Mouse (Mus musculus): ENCODE measurements around the gene Rnf224. TPM values are rescaled to one million over a fixed set of nuclear protein-coding genes. Genes with fewer than 3 reads are reported as not detected.

Gene Rnf224
- total and polyA plus RNA-seq, 2 experiments from 2014 or later = not detected

DNA sequence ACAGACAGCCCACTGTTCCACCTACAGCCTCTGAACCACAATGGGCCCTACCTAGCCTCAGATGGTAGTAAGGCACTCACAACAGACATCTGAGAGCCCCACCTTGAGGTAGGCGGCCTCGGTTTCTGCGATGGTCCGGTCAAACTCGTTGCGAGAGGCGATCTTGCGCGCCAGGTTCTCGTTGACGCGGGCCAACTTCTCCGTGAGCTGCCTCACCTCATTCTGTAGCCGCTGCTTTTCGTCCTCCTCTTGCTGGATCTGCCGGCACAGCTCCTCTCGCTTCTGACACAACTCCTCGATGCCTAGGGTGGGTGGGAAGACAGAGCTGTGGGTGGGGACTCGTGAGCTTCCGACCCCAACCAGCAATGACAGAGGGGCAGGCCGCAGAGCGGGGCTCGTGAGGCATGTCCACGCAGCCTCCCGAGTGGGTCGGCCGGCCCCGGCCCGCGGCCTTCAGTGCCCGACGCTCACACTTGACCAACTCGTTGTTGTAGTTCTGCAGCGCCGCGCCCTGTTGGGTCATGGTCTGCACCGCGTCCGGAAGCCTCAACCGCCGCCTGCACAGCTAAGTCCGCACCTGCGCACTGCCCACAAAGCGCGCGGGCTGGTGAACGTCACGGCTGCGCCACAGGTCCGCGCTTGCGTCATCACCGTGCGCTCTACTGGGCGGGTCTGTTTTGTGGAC is 35.4 kb upstream of the Rnf224 start, which contains the start of the genes Ssna1 and Anapc2:
Gene Ssna1, minus strand, starts transcription at position 612 of the 685 bp plus-strand sequence.
Gene Anapc2, plus strand, starts transcription at position 652 of the 685 bp plus-strand sequence.
- H3K4me1 ChIP-seq (ENCODE audit: insufficient read depth, low read length) = peaks cover 28% of the 10 kb centered on the region
- ATAC-seq (peak; percentile 96), DNase-seq (ENCODE audit: low spot score) (peak; percentile 99)
- peak within 1 kb of the TSS; percentile 89 for H3K4me3 ChIP-seq (ENCODE audit: low read length)
- peak within 1 kb of the TSS; percentile 87 for H3K27ac ChIP-seq
- H3K27me3 ChIP-seq (ENCODE audit: insufficient read depth, low read length) = no peaks in the 10 kb centered on the region
- peak within 1 kb of the TSS; percentile 79 for H3K9ac ChIP-seq (replicated peaks; ENCODE audit: low read length)
- 1% methylated on average over 55 of the region's 55 CpGs for WGBS
- H3K9me3 ChIP-seq (ENCODE audit: low read length) = no peaks in the 10 kb centered on the region
- peak within 1 kb of the TSS; percentile 95 for H3K4me2 ChIP-seq (ENCODE audit: low read depth, low read length)
- peak; percentile 50 for TF ChIP-seq CTCF (IDR thresholded peaks at IDR 0.05; ENCODE audit: low read depth)
- peaks cover 48% of the 10 kb centered on the region for H3K36me3 ChIP-seq (ENCODE audit: insufficient read depth, low read length)

DNA sequence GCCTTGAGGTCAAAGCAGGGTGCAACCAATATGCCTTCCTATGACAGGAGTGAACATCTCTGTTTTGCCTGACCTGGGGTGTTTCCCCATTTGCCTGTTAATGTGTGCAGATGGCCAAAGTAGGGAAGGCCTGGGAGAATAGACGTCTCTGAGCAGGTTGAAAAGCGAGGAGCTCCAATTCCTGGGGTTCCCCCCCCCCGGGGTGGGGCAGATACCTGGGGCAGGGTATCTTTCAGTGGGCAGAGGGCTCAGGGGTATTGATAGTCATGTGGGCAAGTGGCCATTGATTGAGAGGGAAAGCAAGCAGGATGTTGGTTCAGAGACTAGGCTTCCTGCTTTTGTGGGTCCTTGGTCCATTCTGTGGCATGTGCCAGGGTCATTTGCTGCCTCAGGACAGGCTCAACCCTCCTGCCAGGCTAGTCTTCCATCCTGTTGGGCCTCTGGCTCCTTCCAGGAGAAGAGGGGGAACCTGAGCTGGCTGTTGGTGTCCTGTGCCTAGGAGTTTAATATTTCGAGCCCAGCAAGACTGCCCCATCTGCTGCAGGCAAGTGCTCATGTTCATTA is 31.2 kb upstream of the Rnf224 start:
- peak overlapping the region; percentile 81; the same call in 1 of the 2 replicates for H3K27ac ChIP-seq
- H3K4me3 ChIP-seq (ENCODE audit: low read length) = no peak overlapping the region
- no peak for ATAC-seq
- no peaks in the 10 kb centered on the region for H3K27me3 ChIP-seq (ENCODE audit: insufficient read depth, low read length)
- H3K4me2 ChIP-seq (ENCODE audit: low read depth, low read length) = peak overlapping the region; percentile 76
- TF ChIP-seq CTCF (IDR thresholded peaks at IDR 0.05; ENCODE audit: low read depth) = no peak
- no peak overlapping the region for H3K9ac ChIP-seq (replicated peaks; ENCODE audit: low read length)
- H3K4me1 ChIP-seq (ENCODE audit: insufficient read depth, low read length) = peaks cover 54% of the 10 kb centered on the region
- peaks cover 23% of the 10 kb centered on the region; the same call in 1 of the 2 replicates for H3K36me3 ChIP-seq (ENCODE audit: insufficient read depth, low read length)
- DNase-seq (ENCODE audit: low spot score) = no peak
- whole genome bisulfite sequencing = 68% methylated on average over 4 of the region's 4 CpGs
- no peaks in the 10 kb centered on the region for H3K9me3 ChIP-seq (ENCODE audit: low read length)

GRCm38 (mm10) chr2:25267241-25267640 is 30.7 kb upstream of the Rnf224 start:
- no peak overlapping the region for H3K9ac ChIP-seq (replicated peaks; ENCODE audit: low read length)
- H3K36me3 ChIP-seq (ENCODE audit: insufficient read depth, low read length) = peaks cover 23% of the 10 kb centered on the region; the same call in 1 of the 2 replicates
- peak overlapping the region; percentile 81 for H3K27ac ChIP-seq
- no peak for TF ChIP-seq CTCF (IDR thresholded peaks at IDR 0.05; ENCODE audit: low read depth)
- H3K27me3 ChIP-seq (ENCODE audit: insufficient read depth, low read length) = no peaks in the 10 kb centered on the region
- 0 out of 2 replicates have a peak overlapping the region, but pooled peaks have one; percentile 60 for H3K4me3 ChIP-seq (ENCODE audit: low read length)
- ATAC-seq = no peak
- H3K9me3 ChIP-seq (ENCODE audit: low read length) = no peaks in the 10 kb centered on the region
- peaks cover 54% of the 10 kb centered on the region for H3K4me1 ChIP-seq (ENCODE audit: insufficient read depth, low read length)
- peak; percentile 58 for DNase-seq (ENCODE audit: low spot score)
- H3K4me2 ChIP-seq (ENCODE audit: low read depth, low read length) = peak overlapping the region; percentile 76

DNA sequence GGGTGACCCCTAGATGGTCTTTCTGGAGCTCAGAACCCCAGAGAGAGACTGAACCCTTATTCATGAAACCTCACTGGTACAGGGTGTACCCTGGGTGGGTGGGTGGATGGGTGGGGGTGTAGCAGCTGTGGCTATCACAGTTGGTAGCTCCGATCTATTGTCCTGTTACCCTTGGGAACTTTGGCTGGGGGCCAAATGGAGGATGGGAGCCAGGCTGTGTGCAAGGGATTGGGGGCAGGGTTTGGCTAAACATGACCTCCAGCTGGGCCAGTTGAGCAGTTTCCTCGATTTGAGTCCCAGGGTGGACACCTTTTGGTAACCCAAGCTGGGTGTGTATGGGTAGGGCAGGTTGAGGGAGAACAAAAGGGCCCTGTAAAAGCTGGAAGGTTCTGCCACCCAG is 30.1 kb upstream of the Rnf224 start:
- H3K36me3 ChIP-seq (ENCODE audit: insufficient read depth, low read length) = peaks cover 23% of the 10 kb centered on the region; the same call in 1 of the 2 replicates
- H3K4me3 ChIP-seq (ENCODE audit: low read length) = peak overlapping the region; percentile 60
- TF ChIP-seq CTCF (IDR thresholded peaks at IDR 0.05; ENCODE audit: low read depth) = no peak
- peak; percentile 49 for DNase-seq (ENCODE audit: low spot score)
- H3K4me2 ChIP-seq (ENCODE audit: low read depth, low read length) = peak overlapping the region; percentile 76
- H3K9me3 ChIP-seq (ENCODE audit: low read length) = no peaks in the 10 kb centered on the region
- no peaks in the 10 kb centered on the region for H3K27me3 ChIP-seq (ENCODE audit: insufficient read depth, low read length)
- H3K4me1 ChIP-seq (ENCODE audit: insufficient read depth, low read length) = peaks cover 53% of the 10 kb centered on the region
- peak overlapping the region; percentile 21 for H3K9ac ChIP-seq (replicated peaks; ENCODE audit: low read length)
- 18% methylated on average over 2 of the region's 2 CpGs for WGBS
- H3K27ac ChIP-seq = peak overlapping the region; percentile 81
- ATAC-seq = no peak

DNA sequence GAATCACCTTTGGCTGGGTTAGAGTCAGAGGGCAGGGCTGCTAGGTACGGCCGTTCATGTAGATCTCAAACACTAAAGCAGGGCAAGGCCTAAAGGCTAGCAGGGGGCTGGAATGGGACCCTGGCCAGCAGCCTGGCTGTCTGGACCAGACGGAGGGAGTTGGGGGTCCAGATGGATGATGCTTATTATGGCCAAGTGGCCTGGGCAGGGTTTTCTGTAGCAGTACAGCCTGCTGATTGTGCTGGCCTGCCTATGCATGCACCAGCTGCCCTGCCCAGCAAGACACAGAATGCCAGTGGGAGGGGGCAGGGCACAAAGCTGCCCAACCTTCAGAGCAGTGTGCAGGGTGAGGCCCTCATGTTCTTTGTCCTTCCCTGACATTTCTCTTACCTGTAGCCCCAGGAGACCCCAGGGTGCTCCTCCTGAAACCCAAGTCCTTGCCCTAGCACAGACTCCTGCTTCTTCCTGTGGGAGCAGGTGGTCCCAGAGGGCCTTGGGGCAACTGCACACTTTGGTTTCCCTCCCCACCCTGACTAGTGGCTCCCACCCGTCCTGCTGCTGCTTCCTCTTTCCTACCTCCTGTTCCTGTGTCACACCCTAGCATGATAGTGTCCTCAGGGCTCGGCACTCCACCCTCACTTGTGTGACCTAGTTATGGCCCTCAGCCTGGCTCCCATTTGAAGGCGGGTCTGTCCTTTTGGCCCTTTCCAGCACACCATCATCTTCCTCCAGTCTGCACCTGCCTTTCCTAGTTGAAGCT is 29.5 kb upstream of the Rnf224 start:
- Histone ChIP-seq H3K9ac (replicated peaks; ENCODE audit: low read length) (peak overlapping the region; percentile 21), H3K27ac (peak overlapping the region; percentile 81), H3K4me3 (ENCODE audit: low read length) (peak overlapping the region; percentile 60), H3K4me1 (ENCODE audit: insufficient read depth, low read length) (peaks cover 47% of the 10 kb centered on the region), H3K4me2 (ENCODE audit: low read depth, low read length) (peak overlapping the region; percentile 76), H3K9me3 (ENCODE audit: low read length) (no peaks in the 10 kb centered on the region), H3K27me3 (ENCODE audit: insufficient read depth, low read length) (no peaks in the 10 kb centered on the region), H3K36me3 (ENCODE audit: insufficient read depth, low read length) (peaks cover 23% of the 10 kb centered on the region; the same call in 1 of the 2 replicates)
- DNase-seq (ENCODE audit: low spot score) (peak; percentile 80), ATAC-seq (peak; percentile 13)
- WGBS = 40% methylated on average over 6 of the region's 6 CpGs
- no peak for TF ChIP-seq CTCF (IDR thresholded peaks at IDR 0.05; ENCODE audit: low read depth)

- TF ChIP-seq CTCF (IDR thresholded peaks at IDR 0.05; ENCODE audit: low read depth) = no peak
- H3K4me2 ChIP-seq (ENCODE audit: low read depth, low read length) = peak overlapping the region; percentile 76
- H3K36me3 ChIP-seq (ENCODE audit: insufficient read depth, low read length) = peaks cover 13% of the 10 kb centered on the region; the same call in 1 of the 2 replicates
- H3K27ac ChIP-seq = peak overlapping the region; percentile 81; the same call in 1 of the 2 replicates
- H3K4me3 ChIP-seq (ENCODE audit: low read length) = peak overlapping the region; percentile 60
- no peaks in the 10 kb centered on the region for H3K27me3 ChIP-seq (ENCODE audit: insufficient read depth, low read length)
- peaks cover 44% of the 10 kb centered on the region for H3K4me1 ChIP-seq (ENCODE audit: insufficient read depth, low read length)
- H3K9me3 ChIP-seq (ENCODE audit: low read length) = no peaks in the 10 kb centered on the region
- ATAC-seq (no peak), DNase-seq (ENCODE audit: low spot score) (no peak)
- 43% methylated on average over 3 of the region's 3 CpGs for WGBS
- peak overlapping the region; percentile 66; the same call in 1 of the 2 replicates for H3K9ac ChIP-seq (replicated peaks; ENCODE audit: low read length)
These were observed 28.3 kb upstream of the Rnf224 start for GRCm38 (mm10) chr2:25264851-25265250.
